Mouse (Mus musculus): ENCODE data around the gene Defb36.

The Defb36 gene

GRCm38 (mm10) chr2:152604057-152604456, at the start of gene Defb36:
Defb36 (plus strand) TSS chr2:152604327.
- POLR2A ChIA-PET, result interaction anchor here in 2 of 4 experiments (0.6 to 1.0 kb wide), 4 partner anchors 17 to 213 kb away, joined by 3 read pairs; partner anchors contain the start of gene Mcts2 (in 1 of the 2)
- CTCF ChIA-PET, result interaction anchor here (0.5 to 2.2 kb wide), 38 partner anchors 8 to 692 kb away, joined by 3 to 17 read pairs (median 4); partner anchors contain the start of genes H13 (in 2 of the 4) and Defb21 (in 1 of the 4)

- ChIA-PET CTCF (interaction anchor here in 2 of 4 experiments (0.7 to 3.8 kb wide), 2 partner anchors 15 to 16 kb away, joined by 3 to 22 read pairs; partner anchors contain the start of gene Defb21 (in 1 of the 2)), POLR2A (no interaction called here)
These were observed 47.5 kb upstream of the Defb36 start for GRCm38 (mm10) chr2:152556655-152557054.

GRCm38 (mm10) chr2:152569038-152569437, 35.1 kb upstream of the Defb36 start, which contains the start of gene Gm17416:
Gm17416 (plus strand) TSS chr2:152569338.
- CTCF ChIA-PET, result interaction anchor here in 1 of 4 experiments (0.7 kb wide), 1 partner anchor 18 kb away, joined by 3 read pairs; no protein-coding TSS in a partner anchor

GRCm38 (mm10) chr2:152569881-152570280, 34.2 kb upstream of the Defb36 start:
- POLR2A ChIA-PET, result no interaction called here
- CTCF ChIA-PET, result interaction anchor here in 2 of 4 experiments (0.5 to 0.8 kb wide), 4 partner anchors 49 to 581 kb away, joined by 3 read pairs; no protein-coding TSS in a partner anchor

More at GRCm38 (mm10) chr2:152569038-152569437, 35.1 kb upstream of the Defb36 start, which contains the start of gene Gm17416:
- POLR2A ChIA-PET, result interaction anchor here in 1 of 4 experiments (0.6 to 1.6 kb wide), 3 partner anchors 14 to 225 kb away, joined by 3 to 5 read pairs (median 4); partner anchors contain the start of gene Trib3

GRCm38 (mm10) chr2:152570313-152570712, 33.8 kb upstream of the Defb36 start:
- ChIA-PET POLR2A (no interaction called here), CTCF (interaction anchor here in 1 of 4 experiments (0.5 kb wide), 1 partner anchor 582 kb away, joined by 3 read pairs; no protein-coding TSS in a partner anchor)

- ChIA-PET CTCF (interaction anchor here (0.6 to 1.9 kb wide), 47 partner anchors 9 to 1028 kb away, joined by 3 to 22 read pairs (median 4); partner anchors contain the start of gene Defb36 (in 1 of the 4)), POLR2A (interaction anchor here in 2 of 4 experiments (0.6 to 1.4 kb wide), 3 partner anchors 14 to 116 kb away, joined by 3 to 5 read pairs (median 3); no protein-coding TSS in a partner anchor)
These were observed 31.9 kb upstream of the Defb36 start, which contains the start of gene Defb21 for GRCm38 (mm10) chr2:152572114-152572794. Defb21 (plus strand) TSS chr2:152572744.

GRCm38 (mm10) chr2:152573484-152573883, 30.6 kb upstream of the Defb36 start:
- ChIA-PET CTCF (interaction anchor here in 2 of 4 experiments (0.6 to 1.0 kb wide), 3 partner anchors 17 to 66 kb away, joined by 3 read pairs; no protein-coding TSS in a partner anchor), POLR2A (interaction anchor here in 1 of 4 experiments (0.7 kb wide), 1 partner anchor 10 kb away, joined by 3 read pairs; no protein-coding TSS in a partner anchor)

- POLR2A ChIA-PET, result no interaction called here
- CTCF ChIA-PET, result interaction anchor here in 1 of 4 experiments (0.6 kb wide), 1 partner anchor 26 kb away, joined by 4 read pairs; no protein-coding TSS in a partner anchor
These were observed 24.0 kb upstream of the Defb36 start, which contains the start of gene Defb19 for GRCm38 (mm10) chr2:152580107-152580506. Defb19 (minus strand) TSS chr2:152580312.

GRCm38 (mm10) chr2:152580612-152581011, 23.5 kb upstream of the Defb36 start:
- ChIA-PET CTCF (no interaction called here), POLR2A (no interaction called here)

GRCm38 (mm10) chr2:152586926-152587560, 17.1 kb upstream of the Defb36 start:
- CTCF ChIA-PET, result interaction anchor here (0.5 to 1.6 kb wide), 34 partner anchors 9 to 1266 kb away, joined by 3 to 13 read pairs (median 3); partner anchors contain the start of genes Defb21 (in 2 of the 4), Defb36 (in 2 of the 4), Defb29 (in 1 of the 4) and Gm17416 (in 1 of the 4)
- POLR2A ChIA-PET, result interaction anchor here in 2 of 4 experiments (0.7 to 1.0 kb wide), 3 partner anchors 18 to 243 kb away, joined by 3 read pairs; partner anchors contain the start of gene Trib3 (in 1 of the 2)

GRCm38 (mm10) chr2:152588450-152588849, 15.7 kb upstream of the Defb36 start:
- ChIA-PET POLR2A (no interaction called here), CTCF (interaction anchor here in 1 of 4 experiments (0.9 kb wide), 1 partner anchor 13 kb away, joined by 3 read pairs; no protein-coding TSS in a partner anchor)

GRCm38 (mm10) chr2:152589021-152589420, 15.1 kb upstream of the Defb36 start:
- CTCF ChIA-PET, result interaction anchor here in 1 of 4 experiments (0.9 kb wide), 1 partner anchor 12 kb away, joined by 3 read pairs; no protein-coding TSS in a partner anchor
- POLR2A ChIA-PET, result no interaction called here

- CTCF ChIA-PET, result interaction anchor here in 1 of 4 experiments (0.6 kb wide), 1 partner anchor 45 kb away, joined by 4 read pairs; no protein-coding TSS in a partner anchor
- POLR2A ChIA-PET, result no interaction called here
These were observed 4.8 kb upstream of the Defb36 start, which contains the start of gene Defb45 for GRCm38 (mm10) chr2:152599299-152599698. Defb45 (minus strand) TSS chr2:152599399.

- ChIA-PET CTCF (interaction anchor here in 1 of 4 experiments (0.6 kb wide), 1 partner anchor 45 kb away, joined by 4 read pairs; no protein-coding TSS in a partner anchor), POLR2A (interaction anchor here in 2 of 4 experiments (0.5 to 0.6 kb wide), 2 partner anchors 17 to 80 kb away, joined by 3 read pairs; no protein-coding TSS in a partner anchor)
These were observed 4.1 kb upstream of the Defb36 start for GRCm38 (mm10) chr2:152600076-152600475.

GRCm38 (mm10) chr2:152601275-152601960, 2.7 kb upstream of the Defb36 start:
- CTCF ChIA-PET, result interaction anchor here (0.5 to 2.0 kb wide), 15 partner anchors 10 to 480 kb away, joined by 3 to 7 read pairs (median 3); partner anchors contain the start of gene H13 (in 2 of the 4)
- POLR2A ChIA-PET, result interaction anchor here in 1 of 4 experiments (0.6 kb wide), 1 partner anchor 145 kb away, joined by 5 read pairs; no protein-coding TSS in a partner anchor

GRCm38 (mm10) chr2:152607746-152608145, 3.6 kb downstream of the Defb36 start:
- POLR2A ChIA-PET, result interaction anchor here in 2 of 4 experiments (0.6 to 1.0 kb wide), 2 partner anchors 122 to 161 kb away, joined by 4 to 13 read pairs; no protein-coding TSS in a partner anchor
- CTCF ChIA-PET, result interaction anchor here in 2 of 4 experiments (0.7 to 1.8 kb wide), 3 partner anchors 8 to 48 kb away, joined by 3 to 5 read pairs (median 4); no protein-coding TSS in a partner anchor

- CTCF ChIA-PET, result interaction anchor here in 2 of 4 experiments (0.6 to 0.7 kb wide), 2 partner anchors 54 to 520 kb away, joined by 3 read pairs; no protein-coding TSS in a partner anchor
- POLR2A ChIA-PET, result interaction anchor here in 1 of 4 experiments (0.7 kb wide), 1 partner anchor 37 kb away, joined by 5 read pairs; no protein-coding TSS in a partner anchor
These were observed 4.6 kb downstream of the Defb36 start for GRCm38 (mm10) chr2:152608719-152609118.
